Mouse (Mus musculus) heart, adult 2 months (tissue): ENCODE data around the gene S1pr2.

ENCODE experiments used
- CTCF ChIP-seq: fragments of 200-600 bp; IDR thresholded peaks from 2 replicates; pipeline ENCODE4 v1.8.1; 2022; ENCODE audit warnings: antibody characterized with exemption, mild to moderate bottlenecking, moderate library complexity
- POLR2A ChIP-seq: fragments of 200-500 bp; IDR thresholded peaks from 2 replicates; pipeline ENCODE4 v1.6.1; 2011; ENCODE audit warnings: mild to moderate bottlenecking, low read depth, low read length, control low read depth; ENCODE audit not compliant: insufficient read depth

- TF ChIP-seq CTCF (peak; percentile 71), POLR2A (no peak)
Measured at GRCm38 (mm10) chr9:20916160-20916559, 60.4 kb downstream of the S1pr2 start.
